Mouse (Mus musculus): ENCODE measurements at regions not wholly inside any gene's neighbourhood (a gene's known extent, or its start where the extent isn't known, plus 50 kb on each side); places are given as distances from the start of the nearest gene placed in this dataset.
"Not testable (repeated sequence)": the region's sequence is repeated elsewhere in the genome, so short reads cannot be mapped to it uniquely, and the experiment has no call there.

- H3K4me3 ChIP-seq (ENCODE audit: low read depth, low read length): no peak overlapping the region
- WGBS: 79% methylated on average over 2 of the region's 2 CpGs
Measured at GRCm38 (mm10) chr15:43624431-43624965, 3490.3 kb downstream of the 9330182O14Rik start.

GRCm38 (mm10) chr15:43625021-43625510 lies 3490.9 kb downstream of the 9330182O14Rik start:
- TF ChIP-seq CTCF (IDR thresholded peaks at IDR 0.05; ENCODE audit: low read depth): no peak
- no peak overlapping the region for H3K4me2 ChIP-seq (ENCODE audit: low read depth)
- no peaks in the 10 kb centered on the region for H3K27me3 ChIP-seq (ENCODE audit: insufficient read depth, low read length)
- ATAC-seq: no peak
- H3K9me3 ChIP-seq (ENCODE audit: low read length): no peaks in the 10 kb centered on the region
- no peak overlapping the region for H3K9ac ChIP-seq
- H3K27ac ChIP-seq (ENCODE audit: low read depth, low read length): no peak overlapping the region
- H3K4me3 ChIP-seq (ENCODE audit: low read depth, low read length): no peak overlapping the region
- H3K36me3 ChIP-seq (ENCODE audit: insufficient read depth): no peaks in the 10 kb centered on the region
- 75% methylated on average over 4 of the region's 4 CpGs for WGBS
- no peak for DNase-seq
- no peaks in the 10 kb centered on the region for H3K4me1 ChIP-seq (ENCODE audit: insufficient read depth)

More at GRCm38 (mm10) chr15:43624431-43624965, 3490.3 kb downstream of the 9330182O14Rik start:
- DNase-seq (no peak), ATAC-seq (no peak)
- Histone ChIP-seq H3K27ac (ENCODE audit: low read depth, low read length) (no peak overlapping the region), H3K36me3 (ENCODE audit: insufficient read depth) (no peaks in the 10 kb centered on the region), H3K27me3 (ENCODE audit: insufficient read depth, low read length) (no peaks in the 10 kb centered on the region), H3K4me2 (ENCODE audit: low read depth) (no peak overlapping the region), H3K9me3 (ENCODE audit: low read length) (no peaks in the 10 kb centered on the region), H3K4me1 (ENCODE audit: insufficient read depth) (no peaks in the 10 kb centered on the region), H3K9ac (no peak overlapping the region)
- no peak for TF ChIP-seq CTCF (IDR thresholded peaks at IDR 0.05; ENCODE audit: low read depth)

DNA sequence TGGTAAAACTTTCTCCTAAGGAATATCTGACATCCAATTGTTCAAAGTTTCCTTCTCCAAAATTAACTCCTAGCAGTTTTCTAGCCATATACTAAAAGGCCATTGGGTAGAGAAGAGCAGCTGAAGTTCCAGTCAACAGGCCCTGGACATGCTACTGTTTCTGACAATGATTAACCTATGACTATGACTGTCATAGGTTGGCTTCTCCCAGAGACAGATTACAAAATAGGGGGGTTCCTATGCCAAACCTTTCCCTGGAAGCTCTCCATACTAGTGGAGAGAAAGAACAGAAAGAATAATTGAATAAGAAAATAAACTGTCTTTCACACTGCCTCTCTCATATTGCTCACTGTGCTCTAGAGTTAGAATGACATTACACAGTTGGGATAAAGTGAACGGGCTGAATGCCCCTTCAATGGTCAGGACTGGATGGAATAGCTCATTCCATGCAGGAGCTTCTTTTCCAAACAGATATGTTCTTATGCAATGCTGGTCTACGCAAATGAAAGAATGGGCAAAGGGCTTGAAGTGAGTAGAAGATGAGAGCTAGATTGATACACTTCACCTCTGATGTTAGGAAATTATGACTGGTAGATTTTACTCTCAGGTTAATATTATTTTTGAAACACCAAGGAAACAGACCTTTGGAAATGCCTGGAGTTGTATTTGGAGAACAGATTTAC lies 3516.8 kb downstream of the 9330182O14Rik start:
- H3K4me3 ChIP-seq (ENCODE audit: low read depth, low read length): no peak overlapping the region
- no peak for ATAC-seq
- no peak overlapping the region for H3K4me2 ChIP-seq (ENCODE audit: low read depth)
- no peak for TF ChIP-seq CTCF (IDR thresholded peaks at IDR 0.05; ENCODE audit: low read depth)
- no peaks in the 10 kb centered on the region for H3K4me1 ChIP-seq (ENCODE audit: insufficient read depth)
- 78% methylated on average over 2 of the region's 2 CpGs for WGBS
- H3K36me3 ChIP-seq (ENCODE audit: insufficient read depth): no peaks in the 10 kb centered on the region
- no peak overlapping the region for H3K27ac ChIP-seq (ENCODE audit: low read depth, low read length)
- H3K9me3 ChIP-seq (ENCODE audit: low read length): no peaks in the 10 kb centered on the region
- no peak overlapping the region for H3K9ac ChIP-seq
- no peak for DNase-seq
- no peaks in the 10 kb centered on the region for H3K27me3 ChIP-seq (ENCODE audit: insufficient read depth, low read length)

DNA sequence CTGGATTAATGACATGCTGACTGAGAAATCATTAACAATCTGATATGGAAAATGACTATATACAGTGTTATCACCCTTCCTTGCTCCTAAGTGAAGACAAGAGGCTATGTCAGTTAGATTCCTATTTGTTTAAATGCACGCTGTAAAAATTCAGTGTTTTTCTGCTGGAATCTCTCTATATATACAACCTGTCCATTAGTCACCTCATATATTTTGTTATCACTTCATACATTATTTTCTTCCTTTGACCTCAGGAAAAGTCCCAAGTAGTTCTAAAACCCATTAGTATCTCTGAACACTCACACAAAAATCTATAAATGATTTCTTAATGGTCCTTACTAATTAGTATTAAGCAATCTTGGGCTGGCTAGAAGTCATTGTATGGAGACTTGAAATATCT lies 3529.5 kb downstream of the 9330182O14Rik start:
- Histone ChIP-seq H3K9ac (no peak overlapping the region), H3K27me3 (ENCODE audit: insufficient read depth, low read length) (no peaks in the 10 kb centered on the region), H3K9me3 (ENCODE audit: low read length) (no peaks in the 10 kb centered on the region), H3K4me3 (ENCODE audit: low read depth, low read length) (no peak overlapping the region), H3K4me1 (ENCODE audit: insufficient read depth) (no peaks in the 10 kb centered on the region), H3K27ac (ENCODE audit: low read depth, low read length) (no peak overlapping the region), H3K36me3 (ENCODE audit: insufficient read depth) (no peaks in the 10 kb centered on the region), H3K4me2 (ENCODE audit: low read depth) (no peak overlapping the region)
- no peak for DNase-seq
- TF ChIP-seq CTCF (IDR thresholded peaks at IDR 0.05; ENCODE audit: low read depth): no peak
- no peak for ATAC-seq
- 86% methylated on average over 1 of the region's 1 CpGs for WGBS

DNA sequence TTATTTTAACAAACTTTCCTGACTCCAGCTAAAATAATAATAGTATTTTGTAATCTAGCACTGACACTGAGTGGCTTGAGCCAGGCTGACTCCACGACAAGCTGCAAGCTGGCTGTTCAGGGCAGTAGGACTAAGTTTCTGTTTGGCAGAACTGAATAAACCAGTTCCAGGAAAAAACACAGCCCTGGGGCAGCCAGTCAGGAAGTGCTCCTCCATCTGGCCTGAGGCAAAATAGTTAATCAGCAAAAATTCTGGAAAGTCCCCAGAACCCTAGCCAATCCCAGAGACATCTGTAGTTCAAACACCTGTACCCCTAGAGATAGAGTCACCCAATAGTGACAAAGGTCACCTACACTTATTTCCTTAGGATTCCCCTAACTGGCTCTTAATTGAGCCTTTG lies 3544.7 kb downstream of the 9330182O14Rik start:
- TF ChIP-seq CTCF (IDR thresholded peaks at IDR 0.05; ENCODE audit: low read depth): no peak
- H3K9me3 ChIP-seq (ENCODE audit: low read length): no peaks in the 10 kb centered on the region
- H3K27me3 ChIP-seq (ENCODE audit: insufficient read depth, low read length): no peaks in the 10 kb centered on the region
- H3K9ac ChIP-seq: no peak overlapping the region
- H3K36me3 ChIP-seq (ENCODE audit: insufficient read depth): no peaks in the 10 kb centered on the region
- H3K27ac ChIP-seq (ENCODE audit: low read depth, low read length): no peak overlapping the region
- DNase-seq: no peak
- H3K4me1 ChIP-seq (ENCODE audit: insufficient read depth): no peaks in the 10 kb centered on the region
- H3K4me3 ChIP-seq (ENCODE audit: low read depth, low read length): no peak overlapping the region
- WGBS: 48% methylated on average over 1 of the region's 1 CpGs
- ATAC-seq: no peak
- no peak overlapping the region for H3K4me2 ChIP-seq (ENCODE audit: low read depth)

DNA sequence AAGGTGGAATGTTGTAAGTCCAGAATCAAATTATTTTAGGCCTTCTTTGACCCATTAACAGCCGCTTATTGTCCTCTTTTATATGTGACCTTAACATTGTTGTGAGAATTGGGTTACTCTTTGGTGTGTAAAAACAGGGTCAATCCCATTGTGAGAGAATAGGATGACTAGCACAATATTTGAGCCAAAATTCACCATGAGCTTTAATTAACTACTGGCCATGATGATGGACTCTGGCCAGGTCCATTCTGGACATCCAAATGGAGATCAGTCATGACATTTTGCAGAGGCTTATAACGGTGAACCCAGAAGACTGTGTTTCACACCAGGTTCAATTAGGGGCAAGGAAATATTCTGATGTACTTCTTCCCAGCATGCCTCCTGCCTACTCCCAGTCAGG lies 3548.0 kb downstream of the 9330182O14Rik start:
- no peak overlapping the region for H3K4me3 ChIP-seq (ENCODE audit: low read depth, low read length)
- DNase-seq (no peak), ATAC-seq (no peak)
- H3K4me1 ChIP-seq (ENCODE audit: insufficient read depth): no peaks in the 10 kb centered on the region
- no peak overlapping the region for H3K27ac ChIP-seq (ENCODE audit: low read depth, low read length)
- H3K27me3 ChIP-seq (ENCODE audit: insufficient read depth, low read length): no peaks in the 10 kb centered on the region
- no peak overlapping the region for H3K4me2 ChIP-seq (ENCODE audit: low read depth)
- no peak for TF ChIP-seq CTCF (IDR thresholded peaks at IDR 0.05; ENCODE audit: low read depth)
- H3K36me3 ChIP-seq (ENCODE audit: insufficient read depth): no peaks in the 10 kb centered on the region
- H3K9me3 ChIP-seq (ENCODE audit: low read length): no peaks in the 10 kb centered on the region
- H3K9ac ChIP-seq: no peak overlapping the region
- WGBS: 58% methylated on average over 2 of the region's 2 CpGs

GRCm38 (mm10) chr15:43691998-43692397 lies 3557.8 kb downstream of the 9330182O14Rik start:
- H3K27me3 ChIP-seq (ENCODE audit: insufficient read depth, low read length); H3K36me3 ChIP-seq (ENCODE audit: insufficient read depth); H3K27ac ChIP-seq (ENCODE audit: low read depth, low read length); DNase-seq; H3K4me1 ChIP-seq (ENCODE audit: insufficient read depth); H3K9me3 ChIP-seq (ENCODE audit: low read length); H3K4me3 ChIP-seq (ENCODE audit: low read depth, low read length); ATAC-seq; H3K9ac ChIP-seq; H3K4me2 ChIP-seq (ENCODE audit: low read depth): not testable (repeated sequence)
